In genomic region chr3:139002774-139003173, GRCm38 (mm10) we compare ENCODE assay signal across 20 mouse cellular contexts.
"Had no signal": no experiment of that assay in that cellular context is flagged by ENCODE, and none has a peak within 500 bp of the region (broad histone marks: within the 10 kb centered on the region; RNA-seq: fewer than 3 reads in every experiment).

No protein-coding gene starts in this region.

- H3K36me3 ChIP-seq: liver, embryonic 15.5 days; lung, embryonic 15.5 days; neural tube, embryonic 12.5 days; neural tube, embryonic 15.5 days; stomach, embryonic 15.5 days had no signal

- H3K4me3 ChIP-seq: limb, embryonic 10.5 days; limb, embryonic 13.5 days; liver, embryonic 12.5 days; liver, embryonic 15.5 days; lung, embryonic 15.5 days; megakaryocyte, embryonic 14.5 days; neural tube, embryonic 12.5 days; neural tube, embryonic 15.5 days; stomach, embryonic 15.5 days had no signal

- H3K4me2 ChIP-seq: limb, embryonic 13.5 days; liver, embryonic 12.5 days; liver, embryonic 15.5 days; lung, embryonic 15.5 days; neural tube, embryonic 12.5 days; neural tube, embryonic 15.5 days; stomach, embryonic 15.5 days had no signal

- H3K9me3 ChIP-seq: limb, embryonic 10.5 days; limb, embryonic 13.5 days; liver, embryonic 12.5 days; liver, embryonic 15.5 days; lung, embryonic 15.5 days; megakaryocyte, embryonic 14.5 days; neural tube, embryonic 12.5 days; neural tube, embryonic 15.5 days; stomach, embryonic 15.5 days had no signal

- H3K9ac ChIP-seq: limb, embryonic 13.5 days; liver, embryonic 12.5 days; liver, embryonic 15.5 days; lung, embryonic 15.5 days; neural tube, embryonic 12.5 days; neural tube, embryonic 15.5 days; stomach, embryonic 15.5 days had no signal

- H3K4me1 ChIP-seq: liver, embryonic 12.5 days; liver, embryonic 15.5 days; lung, embryonic 15.5 days; megakaryocyte, embryonic 14.5 days; neural tube, embryonic 12.5 days; stomach, embryonic 15.5 days had no signal

- H3K27me3 ChIP-seq: limb, embryonic 13.5 days; liver, embryonic 12.5 days; liver, embryonic 15.5 days; lung, embryonic 15.5 days; megakaryocyte, embryonic 14.5 days; neural tube, embryonic 12.5 days; neural tube, embryonic 15.5 days; stomach, embryonic 15.5 days had no signal

- ATAC-seq: intestine, postnatal 0 days; liver, embryonic 12.5 days had no signal

- DNase-seq: kidney, adult 2 months; kidney, postnatal 10 days; kidney, postnatal 36 days; liver; lung, adult 18-20 months; lung, postnatal 10 days; lung, postnatal 36 days; right cerebral cortex, postnatal 25 days; spleen, adult 18-20 months; thymus, postnatal 25 days had no signal

- H3K27ac ChIP-seq: limb, embryonic 10.5 days; limb, embryonic 13.5 days; liver, embryonic 12.5 days; liver, embryonic 15.5 days; lung, embryonic 15.5 days; neural tube, embryonic 12.5 days; neural tube, embryonic 15.5 days; stomach, embryonic 15.5 days had no signal
